Mouse (Mus musculus) megakaryocyte, adult 5-6 weeks (primary cell): Measurements from ENCODE around the gene Pias4. TPM values are rescaled to one million over a fixed set of nuclear protein-coding genes. Genes with fewer than 3 reads are reported as not detected.
A peak's percentile ranks its signal among the peaks of the same experiment; 100 is the strongest.

ENCODE experiments used
- ATAC-seq: 2 replicates; pipeline ENCODE4 v1.8.0; 2016; ENCODE audit warnings: mild to moderate bottlenecking, inconsistent platforms; ENCODE audit not compliant: poor library complexity, severe bottlenecking
- total RNA-seq, 2 experiments: library from RNA; stranded (forward) in 1 of 2; stranded (reverse) in 1 of 2; fragments of 153-499, 151-499 nt in 1 of 2; fragments of 221-1000, 200-1000 nt in 1 of 2; gene quantifications; 2 replicates each; pipeline versions ENCODE4 v1.2.3 to v1.2.4; 2015 to 2017

Gene Pias4
- total RNA-seq, 2 experiments from 2014 or later: 10.1 to 13.3 TPM

DNA sequence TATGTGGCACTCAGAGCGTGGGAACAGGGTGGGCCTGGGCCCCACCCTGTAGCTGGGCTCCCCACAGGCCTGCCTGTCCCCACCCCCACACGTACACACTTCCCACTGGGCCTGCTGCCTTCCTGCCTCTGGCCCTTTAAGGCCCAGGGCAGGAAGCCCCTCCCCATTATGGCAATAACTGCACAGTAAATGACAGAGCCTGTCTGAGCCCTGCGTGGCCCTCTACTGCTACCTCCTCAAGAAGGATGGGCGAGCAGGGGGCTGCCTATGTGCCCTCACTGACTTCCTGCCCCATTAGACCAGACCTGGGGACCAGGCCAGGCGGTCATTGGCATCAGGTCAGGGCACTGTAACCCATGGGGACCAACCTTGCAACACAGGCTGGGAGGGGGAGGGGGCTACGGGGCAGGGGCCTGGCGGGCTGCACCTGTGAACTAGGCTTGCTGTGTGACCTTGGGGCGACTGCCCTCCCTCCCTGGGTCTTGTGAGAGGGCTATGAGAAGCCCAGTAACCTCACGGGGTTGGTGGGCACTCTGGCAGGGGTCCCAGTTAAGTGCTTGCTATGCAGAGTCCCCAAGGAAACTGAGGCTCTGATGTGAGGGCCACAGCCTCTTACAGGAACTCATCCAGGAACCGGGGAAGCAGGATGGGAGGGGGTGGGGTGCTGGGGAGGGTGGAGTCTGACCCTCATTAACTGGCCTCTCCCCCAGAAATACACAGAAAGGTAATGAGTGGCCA is 26.8 kb downstream of the Pias4 start:
- ATAC-seq: no peak

DNA sequence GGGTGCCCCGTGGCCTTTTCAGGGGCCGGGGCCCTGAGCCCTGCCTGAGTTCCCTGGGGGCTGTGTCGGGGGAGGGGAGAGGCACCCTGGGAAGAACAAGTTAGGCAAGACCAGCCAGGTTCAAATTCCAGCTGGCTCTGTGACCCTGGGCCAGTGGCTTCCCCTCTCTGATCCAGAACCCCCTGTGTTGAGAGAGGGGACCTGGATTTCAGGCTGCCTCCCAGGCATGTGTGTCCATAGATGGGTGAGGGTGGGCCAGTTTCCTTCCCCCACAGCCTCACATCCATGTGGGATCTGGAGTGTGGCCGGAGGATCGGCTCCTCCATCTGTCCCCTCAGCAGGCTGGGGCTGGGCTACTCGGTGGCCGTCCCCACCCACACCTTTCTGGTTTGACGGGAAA is 27.7 kb downstream of the Pias4 start:
- ATAC-seq: no peak

DNA sequence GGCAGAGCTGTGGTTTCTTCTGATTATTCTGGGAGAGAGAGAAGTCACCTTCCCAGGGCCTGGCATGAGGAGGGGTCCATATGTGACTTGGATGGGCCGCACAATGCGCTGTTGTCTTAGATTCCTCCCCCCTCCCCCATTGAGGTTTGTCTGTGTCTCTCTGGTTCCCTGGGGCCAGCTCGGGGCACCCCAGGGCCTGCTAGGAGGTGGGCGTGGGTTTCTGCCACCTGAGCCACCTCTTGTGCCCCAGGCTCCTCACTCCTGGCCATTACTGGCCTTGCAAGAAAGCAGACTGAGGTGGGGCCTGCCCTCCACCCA is 28.2 kb downstream of the Pias4 start:
- no peak for ATAC-seq

DNA sequence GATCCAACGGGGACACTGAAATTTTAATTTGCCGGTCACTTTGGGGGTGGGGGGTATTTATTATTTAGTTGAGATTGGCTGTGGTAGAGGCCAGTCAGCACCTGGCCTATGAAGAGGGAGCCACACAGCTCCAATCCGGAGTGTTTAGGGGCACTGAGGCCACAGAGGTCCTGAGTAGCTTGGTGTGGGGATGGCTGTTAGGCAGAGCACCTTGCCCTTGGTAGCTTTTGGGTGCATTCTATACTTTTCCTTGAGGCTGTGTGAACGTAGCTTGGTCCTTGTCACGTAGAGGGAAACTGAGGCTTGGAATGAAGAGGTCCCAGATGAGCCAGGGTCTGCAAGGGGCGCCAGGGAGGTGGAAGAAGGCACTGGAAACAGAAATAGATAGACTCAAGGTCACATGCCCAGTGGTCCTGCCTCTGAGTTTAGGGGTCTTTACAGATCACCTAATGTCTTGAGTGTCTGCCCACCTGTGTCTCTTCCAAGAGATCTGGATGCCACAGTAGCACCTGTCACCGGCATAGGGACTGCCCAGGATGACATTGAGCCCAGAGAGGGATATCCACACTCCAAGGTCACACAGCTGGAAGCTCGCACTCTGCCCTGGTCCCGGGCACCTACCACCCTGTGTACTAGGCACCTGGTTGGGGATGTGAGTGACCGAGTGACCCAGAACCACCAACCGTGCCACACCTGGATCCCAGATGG is 28.7 kb downstream of the Pias4 start:
- ATAC-seq: no peak

DNA sequence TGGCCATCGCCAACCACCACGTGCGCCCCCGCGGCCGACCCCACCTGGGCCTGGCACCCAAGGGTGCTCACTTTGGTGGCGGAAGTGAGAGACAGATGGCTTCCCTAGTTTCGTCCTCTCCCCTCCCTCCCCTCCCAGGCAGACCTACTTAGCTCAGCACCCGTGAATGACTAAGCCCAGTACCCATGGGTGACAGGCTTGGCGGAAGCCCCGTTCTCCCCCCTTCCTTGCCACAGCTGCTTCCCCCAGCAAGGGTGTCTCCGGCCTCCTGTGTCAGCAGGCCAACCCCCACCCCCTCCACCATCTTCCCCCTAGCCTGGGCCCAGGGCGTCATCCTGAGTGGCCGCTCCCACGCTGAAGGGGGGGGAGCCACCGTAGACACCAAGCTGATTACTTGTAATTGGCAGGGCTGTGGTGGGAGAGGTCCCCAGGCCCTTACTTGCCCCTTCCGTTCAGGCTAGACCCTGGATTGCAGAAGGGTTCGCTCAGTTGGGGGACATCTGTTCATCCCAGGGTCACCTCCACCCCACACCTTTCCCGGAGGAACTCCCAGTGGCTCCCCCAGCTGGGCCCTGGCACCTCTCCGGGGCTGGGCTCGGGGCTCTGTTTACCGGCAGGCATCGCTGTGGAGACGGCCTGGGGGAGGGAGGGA is 29.5 kb downstream of the Pias4 start:
- peak; percentile 6 for ATAC-seq

DNA sequence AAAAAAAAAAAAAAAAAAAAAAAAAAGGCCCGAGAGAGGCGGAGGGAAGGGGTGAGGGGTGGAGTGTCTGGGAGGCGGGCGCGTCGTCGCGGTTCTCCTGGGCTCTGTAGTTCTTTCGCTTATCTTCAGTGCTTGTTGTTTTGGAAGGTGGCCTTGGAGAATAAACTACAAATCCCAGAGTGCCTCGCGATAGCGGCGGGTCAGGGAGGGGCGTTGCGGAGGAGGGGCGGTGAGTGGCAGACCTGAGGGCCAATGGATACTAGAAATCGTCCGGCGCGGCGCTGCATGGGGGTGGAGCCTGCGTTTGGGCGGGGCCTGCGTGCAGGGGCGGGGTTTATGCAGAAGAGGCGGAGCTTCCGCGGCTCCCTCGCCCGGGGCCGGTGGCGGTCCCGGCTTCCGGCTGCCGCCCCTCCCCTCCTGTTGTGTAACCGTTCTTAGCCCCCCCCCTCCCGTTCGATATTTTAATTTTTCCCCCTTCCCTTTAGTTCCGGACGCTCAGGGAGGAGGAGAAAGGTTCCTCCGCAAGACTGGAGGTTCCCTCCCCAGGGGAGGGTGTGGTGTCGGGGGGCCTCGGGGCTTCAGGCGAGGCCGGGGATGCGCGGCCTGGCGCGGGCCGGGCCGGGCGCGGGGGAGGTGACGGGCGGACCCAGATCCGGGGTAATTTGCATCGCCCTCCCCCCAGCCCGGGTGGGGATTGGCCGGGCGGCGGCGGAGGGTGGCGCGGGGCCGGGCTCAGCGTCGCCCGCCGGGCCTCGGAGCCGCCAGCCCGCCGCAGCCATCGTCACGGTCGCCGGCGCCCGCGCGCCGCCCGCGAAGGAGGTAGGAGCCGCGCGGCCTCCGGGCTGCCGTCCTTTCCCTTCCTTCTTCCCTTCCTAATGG is 30.2 kb downstream of the Pias4 start:
- ATAC-seq: peak; percentile 70

DNA sequence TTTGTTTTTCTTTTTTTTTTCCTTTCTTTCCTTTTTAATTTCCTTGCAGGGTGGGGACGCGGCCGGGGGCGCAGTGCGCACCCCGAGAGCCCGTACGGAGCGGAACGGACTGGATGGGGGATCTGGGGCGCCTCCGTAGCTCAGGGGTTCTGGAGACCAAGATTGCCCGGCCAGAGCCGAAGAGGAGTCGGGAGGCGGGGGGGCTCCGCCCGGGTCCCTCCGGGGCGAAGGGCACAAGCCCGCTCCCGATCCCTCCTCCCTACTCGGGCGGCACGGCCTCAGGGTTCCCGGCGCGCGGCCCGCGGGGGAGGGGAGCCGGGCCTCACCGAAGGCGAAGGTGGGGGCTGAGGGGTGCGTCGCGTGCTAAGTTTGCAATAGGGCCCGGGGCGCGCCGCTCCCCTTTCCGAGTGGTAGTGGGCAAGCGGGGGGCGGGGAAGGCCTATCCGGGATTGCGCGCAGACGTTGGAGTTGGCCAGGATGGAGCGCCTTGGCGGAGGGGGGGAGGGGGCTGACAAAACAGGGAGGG is 31.0 kb downstream of the Pias4 start:
- no peak for ATAC-seq

DNA sequence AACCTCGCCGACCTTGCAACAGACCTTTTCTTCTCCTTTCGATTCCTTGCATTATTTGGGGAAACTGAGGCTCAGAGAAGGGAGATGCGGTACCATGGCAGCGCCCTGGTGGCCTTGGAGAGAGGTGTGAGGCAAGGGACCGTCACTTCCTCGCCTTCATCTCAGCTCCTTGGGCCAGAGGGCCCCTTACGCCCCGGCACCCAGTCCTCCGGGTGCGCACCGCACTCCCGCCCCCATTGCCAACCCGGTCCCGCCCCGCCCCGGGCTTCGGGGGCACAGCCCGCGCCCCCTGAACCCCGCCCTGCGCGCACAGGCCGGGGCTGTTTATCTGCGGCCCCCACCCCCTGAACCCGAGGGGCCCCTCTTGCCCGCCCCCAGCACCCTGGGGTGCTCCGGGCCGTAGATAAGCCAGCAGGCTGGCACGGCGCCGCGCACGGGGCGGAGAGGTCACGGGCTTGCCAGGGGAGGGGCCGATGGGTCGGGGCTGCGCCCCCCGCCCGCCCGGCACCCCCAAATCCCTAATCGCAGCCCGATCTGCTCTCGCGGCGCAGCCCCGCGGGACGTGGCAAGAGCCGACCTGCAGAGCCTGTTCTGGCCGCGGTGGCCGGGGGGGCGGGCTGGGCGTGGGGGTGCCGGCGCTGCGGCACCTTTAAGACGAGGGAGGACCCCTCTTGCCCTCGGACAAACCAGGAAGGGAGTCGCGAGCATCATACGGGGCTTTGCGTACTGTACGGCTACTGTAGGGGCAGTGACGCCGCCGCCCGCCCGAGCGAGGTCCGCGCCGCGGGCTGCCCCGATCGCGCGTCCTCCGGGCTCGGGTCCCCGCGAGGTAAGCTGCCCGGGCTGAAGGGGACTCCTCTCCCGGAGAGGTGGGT is 31.7 kb downstream of the Pias4 start:
- ATAC-seq: peak; percentile 10

DNA sequence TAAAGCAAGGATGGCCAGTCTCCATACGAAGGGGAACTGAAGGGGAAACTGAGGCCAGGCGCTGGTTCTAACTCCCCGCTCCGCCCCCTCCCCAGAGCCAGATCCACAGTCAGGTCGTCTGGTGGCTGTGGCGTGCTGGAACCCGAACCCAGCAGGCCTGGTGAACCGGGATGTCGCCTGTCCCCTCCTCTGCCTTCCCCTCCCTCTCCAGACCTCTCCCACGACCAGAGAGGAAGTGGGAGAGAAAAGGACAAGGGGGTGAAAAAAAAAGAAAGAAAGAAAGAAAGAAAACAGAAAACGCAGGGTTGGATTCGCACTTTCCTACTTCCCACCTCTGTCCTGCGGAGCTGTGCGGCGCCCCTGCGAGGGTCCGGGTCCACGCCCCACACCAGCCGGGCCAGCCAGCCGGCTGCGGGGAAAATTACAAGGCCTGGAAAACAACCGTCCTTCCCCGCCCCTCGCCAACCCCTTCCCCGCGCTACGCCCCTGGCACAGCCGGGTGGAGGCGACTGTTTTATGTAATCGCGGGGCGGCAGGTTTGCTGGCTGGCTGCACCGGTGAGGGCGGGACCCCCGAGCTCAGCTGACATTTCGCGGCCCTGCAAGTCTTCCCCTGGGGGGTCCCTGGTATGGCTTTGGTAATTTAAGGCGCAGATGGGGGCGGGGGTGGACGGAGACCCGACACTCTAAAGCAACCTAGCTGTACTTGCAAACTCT is 32.6 kb downstream of the Pias4 start, which contains the start of gene Zbtb7a:
Zbtb7a (plus strand) TSS at position 255 of the 716 bp plus-strand sequence.
- ATAC-seq: no peak

DNA sequence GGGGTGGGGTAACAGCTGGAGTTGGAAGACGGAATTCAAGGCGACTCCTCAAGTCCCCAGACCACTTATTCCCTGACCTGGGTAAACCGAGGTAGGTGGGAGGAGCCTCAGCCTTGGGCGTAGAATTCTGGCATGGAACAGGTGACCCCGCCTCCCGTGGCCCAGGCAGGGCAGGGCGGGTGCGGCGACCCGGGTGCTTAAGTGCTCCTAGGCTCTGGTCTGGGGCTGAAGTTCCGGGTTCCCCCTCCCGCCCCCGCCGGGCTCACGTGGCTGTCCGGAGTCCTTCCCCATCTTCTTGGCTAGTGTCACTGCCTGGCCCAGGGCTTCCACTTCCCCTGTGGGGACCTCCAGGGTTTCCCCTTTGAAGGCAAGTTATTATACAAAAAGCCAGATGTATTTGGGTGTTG is 33.5 kb downstream of the Pias4 start:
- ATAC-seq: peak; percentile 58

DNA sequence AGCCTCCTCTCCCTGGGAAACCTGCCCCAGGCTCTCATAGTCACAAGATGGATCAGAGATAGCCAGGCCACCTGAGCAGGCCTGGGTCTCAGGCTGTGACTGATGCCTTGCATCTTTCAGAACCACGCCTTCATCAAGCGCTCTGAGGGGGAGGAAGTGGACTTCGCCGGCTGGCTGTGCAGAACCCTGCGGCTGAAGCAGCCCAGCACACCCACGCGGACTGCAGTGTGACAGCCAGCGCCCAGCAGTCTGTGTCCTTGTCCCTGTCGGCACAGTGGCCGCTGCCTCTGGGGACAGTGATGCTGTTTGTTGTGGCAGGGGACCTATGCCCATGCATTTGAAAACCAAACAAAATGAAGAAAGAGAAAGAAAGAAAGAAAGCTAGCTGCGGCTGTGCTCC is 44.2 kb downstream of the Pias4 start:
- ATAC-seq: no peak

DNA sequence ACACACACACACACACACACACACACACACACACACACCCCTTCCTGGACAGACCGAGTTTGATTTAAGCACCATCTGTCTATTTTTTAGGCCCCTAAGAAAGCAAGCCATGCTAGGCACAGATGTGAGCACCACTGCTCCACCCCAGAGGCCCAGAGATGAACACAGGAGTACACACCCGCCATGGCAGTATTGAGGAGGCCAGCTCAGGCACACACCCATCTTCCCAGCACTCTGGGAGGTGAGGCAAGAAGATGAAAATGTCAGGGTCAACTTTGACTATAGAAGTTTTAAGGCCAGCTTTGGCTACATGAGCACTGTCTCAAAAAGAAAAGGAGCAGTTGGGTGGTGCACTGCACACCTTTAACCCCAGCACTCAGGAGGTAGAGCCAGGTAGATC is 44.8 kb downstream of the Pias4 start:
- no peak for ATAC-seq

DNA sequence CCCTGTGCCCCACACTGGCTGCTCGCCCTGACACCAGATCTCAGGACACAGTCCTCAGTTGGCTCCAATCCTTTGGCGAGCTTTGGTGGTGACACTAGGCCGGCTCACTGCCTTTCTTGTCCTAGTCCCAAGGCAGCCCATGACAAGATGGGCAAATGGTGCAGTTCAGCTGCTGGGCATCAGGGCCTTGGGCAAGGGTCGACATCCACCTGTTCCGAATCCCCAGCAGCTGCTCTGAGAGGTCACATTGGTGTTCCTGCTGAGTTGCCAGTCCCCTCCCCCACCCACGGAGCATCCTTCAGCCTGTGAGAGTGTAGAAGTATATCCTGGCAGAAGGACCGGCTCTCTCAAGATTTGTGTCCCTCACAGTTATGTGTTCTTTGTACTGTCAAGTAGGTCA is 47.1 kb downstream of the Pias4 start:
- no peak for ATAC-seq

DNA sequence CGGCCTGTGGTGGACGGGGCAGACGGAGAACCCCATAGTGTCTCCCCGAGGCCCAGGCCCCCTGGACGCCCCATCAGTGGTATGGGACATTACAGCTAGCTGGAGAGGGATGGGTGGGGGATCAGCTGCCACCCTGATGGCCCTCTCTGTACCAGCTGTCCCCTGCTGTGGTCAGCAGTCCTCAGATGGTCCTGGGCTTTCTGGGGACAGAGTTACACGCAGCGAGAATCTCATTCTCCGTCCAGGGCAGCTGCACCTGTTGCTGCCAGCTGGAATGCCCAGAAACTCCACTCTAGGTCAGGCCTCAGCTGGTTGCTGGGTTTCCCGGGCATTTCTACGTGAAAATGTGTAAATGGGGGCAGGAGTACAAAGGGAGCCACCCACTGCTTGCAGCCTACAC is 48.1 kb downstream of the Pias4 start:
- ATAC-seq: no peak

DNA sequence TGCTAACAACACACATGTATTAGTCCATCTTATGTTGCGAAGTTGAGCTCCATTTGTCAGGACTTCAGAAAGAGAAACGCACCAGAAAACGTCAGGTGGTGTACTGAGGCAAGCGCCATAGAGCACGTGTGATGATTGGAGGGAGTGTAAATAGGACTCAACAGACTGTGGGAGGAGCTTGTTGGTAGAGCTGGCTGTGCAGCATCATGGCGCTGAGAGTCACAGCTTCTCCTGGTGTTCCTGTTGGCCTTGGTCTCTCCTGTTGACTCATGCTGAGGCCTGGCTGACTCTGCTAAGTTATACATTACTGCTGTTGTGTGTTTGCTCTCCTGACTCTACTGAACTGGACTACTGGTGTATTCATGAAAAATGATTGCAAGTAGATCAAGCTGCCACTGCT is 54.8 kb downstream of the Pias4 start:
- ATAC-seq: no peak

DNA sequence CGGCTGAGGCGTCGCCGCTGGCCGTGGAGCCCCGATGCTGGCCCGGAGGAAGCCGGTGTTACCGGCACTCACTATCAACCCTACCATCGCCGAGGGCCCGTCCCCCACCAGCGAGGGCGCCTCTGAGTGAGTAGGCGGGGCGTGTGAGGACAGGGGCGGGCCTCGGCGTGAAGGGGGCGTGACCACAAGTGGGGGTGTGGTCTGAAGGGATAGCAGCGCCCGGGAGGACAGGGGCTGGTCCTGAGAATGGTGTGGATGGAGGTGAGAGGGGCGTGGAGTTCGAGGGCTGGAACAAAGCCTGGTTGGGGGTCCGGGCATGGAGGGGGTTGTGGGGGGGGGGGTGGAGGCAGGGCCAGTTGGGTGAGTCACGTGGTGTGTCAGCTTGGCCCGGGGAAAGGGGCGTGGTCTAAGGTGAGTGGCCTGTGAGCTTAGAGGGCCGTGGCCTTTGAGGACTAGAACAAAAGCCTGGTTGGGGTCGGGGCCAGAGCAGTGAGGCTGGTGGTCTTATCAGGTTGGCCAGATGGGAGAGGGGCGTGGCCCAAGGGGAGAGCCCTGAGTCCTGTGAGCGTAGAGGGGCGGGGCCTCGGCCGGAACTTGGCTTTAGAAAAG is 61.5 kb downstream of the Pias4 start:
- peak; percentile 81 for ATAC-seq

DNA sequence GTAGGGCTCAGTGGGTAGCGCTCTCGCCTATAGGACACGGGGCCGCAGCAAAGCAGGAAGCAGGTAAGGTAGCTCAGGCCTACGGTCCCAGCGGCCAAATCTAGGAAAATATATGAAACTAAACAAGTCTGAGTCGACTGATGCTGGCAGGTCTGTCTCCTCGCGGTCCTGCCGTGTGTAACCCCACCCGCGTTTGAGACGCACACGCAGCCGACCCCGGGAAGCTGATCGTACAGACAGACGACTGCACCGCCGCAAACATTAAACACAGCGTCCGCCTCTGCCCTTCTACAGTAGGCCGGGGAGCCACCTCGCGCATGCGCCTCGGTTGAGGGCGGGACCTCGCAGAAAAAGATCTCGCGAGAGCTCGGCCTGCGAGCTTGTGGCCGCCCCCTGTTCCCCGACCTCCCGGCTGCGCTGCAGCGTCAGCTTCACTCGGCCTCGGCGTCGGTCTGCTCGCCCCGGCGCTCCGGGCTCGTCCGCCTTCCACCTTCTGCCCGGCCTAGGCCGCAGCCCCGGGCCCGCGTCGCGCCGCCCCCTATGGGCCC is 62.1 kb downstream of the Pias4 start, which contains the start of gene Map2k2:
Map2k2 (plus strand) TSS at position 351 of the 548 bp plus-strand sequence.
- peak; percentile 88 for ATAC-seq
